Mouse (Mus musculus) hindbrain, embryonic 13.5 days (tissue): Measurements from ENCODE around the gene Pacrg. TPM values are rescaled to one million over a fixed set of nuclear protein-coding genes. Genes with fewer than 3 reads are reported as not detected.

Experiments
- ATAC-seq: fragments of 200-750 bp; cut with Nextera tagmentation; 2 replicates; pipeline ENCODE4 v1.8.0; 2017; ENCODE audit warnings: moderate TSS enrichment; ENCODE audit not compliant: low FRiP score
- H3K27ac ChIP-seq: fragments of 300-500 bp; sonication (generic); 2 replicates; pipeline ENCODE4 v1.5.1; 2015; ENCODE audit warnings: inconsistent platforms, mild to moderate bottlenecking, moderate library complexity
- H3K27me3 ChIP-seq: fragments of 300-500 bp; sonication (generic); 2 replicates; pipeline ENCODE4 v1.6.1; 2015; ENCODE audit warnings: mild to moderate bottlenecking, inconsistent platforms
- H3K36me3 ChIP-seq: fragments of 300-500 bp; sonication (generic); 2 replicates; pipeline ENCODE4 v1.6.1; 2015; ENCODE audit warnings: mild to moderate bottlenecking, inconsistent platforms
- H3K4me1 ChIP-seq: fragments of 300-500 bp; sonication (generic); replicated peaks from 2 replicates; pipeline ENCODE4 v1.6.1; 2015; ENCODE audit warnings: inconsistent platforms
- H3K4me2 ChIP-seq: fragments of 300-500 bp; sonication (generic); 2 replicates; pipeline ENCODE4 v1.6.1; 2015; ENCODE audit warnings: inconsistent platforms, mild to moderate bottlenecking, moderate library complexity
- H3K4me3 ChIP-seq: fragments of 300-500 bp; sonication (generic); 2 replicates; pipeline ENCODE4 v1.5.1; 2015; ENCODE audit warnings: mild to moderate bottlenecking, inconsistent platforms
- H3K9ac ChIP-seq: fragments of 300-500 bp; sonication (generic); 2 replicates; pipeline ENCODE4 v1.6.1; 2015; ENCODE audit warnings: mild to moderate bottlenecking, inconsistent platforms
- H3K9me3 ChIP-seq: fragments of 300-500 bp; sonication (generic); 2 replicates; pipeline ENCODE4 v1.6.1; 2016; ENCODE audit warnings: inconsistent platforms
- WGBS: fragments of 180-500 bp; shearing (Covaris S2); methylation state at CpG from one replicate; pipeline ENCODE4 v1.1.7; 2015; 5-methylcytosine and 5-hydroxymethylcytosine counted together
- polyA plus RNA-seq: library from polyadenylated mRNA; unstranded; fragments of >200 nt; fragmentation: Nextera tagmentation; extraction: Ambion mirVana; gene quantifications from 2 replicates; pipeline ENCODE4 v1.2.1, GENCODE M21; 2015

The Pacrg gene
- polyA plus RNA-seq, 1 experiment from 2014 or later = 18.8 TPM

GRCm38 (mm10) chr17:10732303-10733048, 107.6 kb downstream of the Pacrg start:
- Histone ChIP-seq H3K4me2 (no peak overlapping the region), H3K36me3 (no peaks in the 10 kb centered on the region), H3K9ac (no peak overlapping the region), H3K27me3 (no peaks in the 10 kb centered on the region), H3K4me3 (no peak overlapping the region), H3K4me1 (no peaks in the 10 kb centered on the region), H3K9me3 (no peaks in the 10 kb centered on the region), H3K27ac (no peak overlapping the region)
- no peak for ATAC-seq
- WGBS = 30% methylated on average over 4 of the region's 4 CpGs

GRCm38 (mm10) chr17:10724853-10725252, 115.3 kb downstream of the Pacrg start:
- 93% methylated on average over 3 of the region's 3 CpGs for WGBS
- Histone ChIP-seq H3K9me3 (no peaks in the 10 kb centered on the region), H3K27ac (no peak overlapping the region), H3K4me1 (no peaks in the 10 kb centered on the region), H3K4me2 (no peak overlapping the region), H3K27me3 (no peaks in the 10 kb centered on the region), H3K36me3 (no peaks in the 10 kb centered on the region), H3K4me3 (no peak overlapping the region), H3K9ac (no peak overlapping the region)
- ATAC-seq = no peak

- Histone ChIP-seq H3K27ac (no peak overlapping the region), H3K9me3 (no peaks in the 10 kb centered on the region), H3K4me1 (0 out of 2 replicates have a peak, but pooled peaks cover 5% of the 10 kb centered on the region), H3K4me3 (no peak overlapping the region), H3K9ac (no peak overlapping the region), H3K36me3 (no peaks in the 10 kb centered on the region), H3K27me3 (no peaks in the 10 kb centered on the region), H3K4me2 (no peak overlapping the region)
- no peak for ATAC-seq
- WGBS = 64% methylated on average over 1 of the region's 1 CpGs
Measured at GRCm38 (mm10) chr17:10721562-10721961, 118.5 kb downstream of the Pacrg start.

GRCm38 (mm10) chr17:10717148-10717547, 123.0 kb downstream of the Pacrg start:
- Histone ChIP-seq H3K27ac (no peak overlapping the region), H3K9ac (no peak overlapping the region), H3K4me3 (no peak overlapping the region), H3K4me1 (0 out of 2 replicates have a peak, but pooled peaks cover 5% of the 10 kb centered on the region), H3K27me3 (no peaks in the 10 kb centered on the region), H3K4me2 (no peak overlapping the region), H3K9me3 (no peaks in the 10 kb centered on the region), H3K36me3 (no peaks in the 10 kb centered on the region)
- no peak for ATAC-seq
- 100% methylated on average over 1 of the region's 1 CpGs for WGBS

- 71% methylated on average over 6 of the region's 6 CpGs for WGBS
- Histone ChIP-seq H3K9me3 (no peaks in the 10 kb centered on the region), H3K4me2 (no peak overlapping the region), H3K27me3 (no peaks in the 10 kb centered on the region), H3K4me3 (no peak overlapping the region), H3K36me3 (no peaks in the 10 kb centered on the region), H3K27ac (no peak overlapping the region), H3K4me1 (no peaks in the 10 kb centered on the region), H3K9ac (no peak overlapping the region)
- no peak for ATAC-seq
Measured at GRCm38 (mm10) chr17:10702781-10703180, 137.3 kb downstream of the Pacrg start.

- Histone ChIP-seq H3K9ac (no peak overlapping the region), H3K27ac (no peak overlapping the region), H3K4me2 (no peak overlapping the region), H3K4me3 (no peak overlapping the region), H3K27me3 (no peaks in the 10 kb centered on the region), H3K36me3 (no peaks in the 10 kb centered on the region), H3K9me3 (no peaks in the 10 kb centered on the region), H3K4me1 (no peaks in the 10 kb centered on the region)
- 51% methylated on average over 8 of the region's 8 CpGs for WGBS
- ATAC-seq = no peak
Measured at GRCm38 (mm10) chr17:10698041-10698440, 142.1 kb downstream of the Pacrg start.

GRCm38 (mm10) chr17:10695421-10695820, 144.7 kb downstream of the Pacrg start:
- no peaks in the 10 kb centered on the region for H3K36me3 ChIP-seq
- no peak overlapping the region for H3K4me3 ChIP-seq
- no peak overlapping the region for H3K27ac ChIP-seq
- no peaks in the 10 kb centered on the region for H3K27me3 ChIP-seq
- no peaks in the 10 kb centered on the region for H3K4me1 ChIP-seq
- H3K4me2 ChIP-seq = no peak overlapping the region
- H3K9ac ChIP-seq = no peak overlapping the region
- H3K9me3 ChIP-seq = no peaks in the 10 kb centered on the region
- no peak for ATAC-seq

- H3K27ac ChIP-seq = no peak overlapping the region
- 62% methylated on average over 4 of the region's 4 CpGs for WGBS
- ATAC-seq = no peak
- no peaks in the 10 kb centered on the region for H3K27me3 ChIP-seq
- H3K9me3 ChIP-seq = no peaks in the 10 kb centered on the region
- H3K4me2 ChIP-seq = no peak overlapping the region
- H3K4me3 ChIP-seq = no peak overlapping the region
- no peaks in the 10 kb centered on the region for H3K36me3 ChIP-seq
- H3K4me1 ChIP-seq = peaks cover 13% of the 10 kb centered on the region
- H3K9ac ChIP-seq = no peak overlapping the region
Measured at GRCm38 (mm10) chr17:10677098-10677497, 163.0 kb downstream of the Pacrg start.

GRCm38 (mm10) chr17:10675536-10675935, 164.6 kb downstream of the Pacrg start:
- 74% methylated on average over 5 of the region's 5 CpGs for WGBS
- Histone ChIP-seq H3K4me2 (no peak overlapping the region), H3K9me3 (no peaks in the 10 kb centered on the region), H3K27me3 (no peaks in the 10 kb centered on the region), H3K4me3 (no peak overlapping the region), H3K36me3 (no peaks in the 10 kb centered on the region), H3K4me1 (peaks cover 13% of the 10 kb centered on the region), H3K9ac (no peak overlapping the region), H3K27ac (no peak overlapping the region)
- no peak for ATAC-seq

GRCm38 (mm10) chr17:10675048-10675447, 165.1 kb downstream of the Pacrg start:
- H3K27ac ChIP-seq = no peak overlapping the region
- H3K4me1 ChIP-seq = peaks cover 13% of the 10 kb centered on the region
- no peak overlapping the region for H3K9ac ChIP-seq
- H3K4me2 ChIP-seq = no peak overlapping the region
- no peaks in the 10 kb centered on the region for H3K27me3 ChIP-seq
- H3K9me3 ChIP-seq = no peaks in the 10 kb centered on the region
- 67% methylated on average over 3 of the region's 3 CpGs for WGBS
- no peaks in the 10 kb centered on the region for H3K36me3 ChIP-seq
- no peak overlapping the region for H3K4me3 ChIP-seq
- ATAC-seq = no peak

- 77% methylated on average over 4 of the region's 4 CpGs for WGBS
Measured at GRCm38 (mm10) chr17:10661294-10661693, 178.8 kb downstream of the Pacrg start.

GRCm38 (mm10) chr17:10643604-10644003, 196.5 kb downstream of the Pacrg start:
- Histone ChIP-seq H3K9me3 (no peaks in the 10 kb centered on the region), H3K4me1 (no peaks in the 10 kb centered on the region), H3K9ac (no peak overlapping the region), H3K4me3 (no peak overlapping the region), H3K27me3 (no peaks in the 10 kb centered on the region), H3K4me2 (no peak overlapping the region), H3K27ac (no peak overlapping the region), H3K36me3 (no peaks in the 10 kb centered on the region)
- ATAC-seq = no peak
- WGBS = 90% methylated on average over 7 of the region's 7 CpGs

More at GRCm38 (mm10) chr17:10661294-10661693, 178.8 kb downstream of the Pacrg start:
- H3K4me2 ChIP-seq = no peak overlapping the region
- no peaks in the 10 kb centered on the region for H3K27me3 ChIP-seq
- H3K4me1 ChIP-seq = no peaks in the 10 kb centered on the region
- no peak overlapping the region for H3K9ac ChIP-seq
- H3K27ac ChIP-seq = no peak overlapping the region
- H3K4me3 ChIP-seq = no peak overlapping the region
- no peak for ATAC-seq
- no peaks in the 10 kb centered on the region for H3K36me3 ChIP-seq
- no peaks in the 10 kb centered on the region for H3K9me3 ChIP-seq

GRCm38 (mm10) chr17:10639816-10640215, 200.3 kb downstream of the Pacrg start:
- no peak overlapping the region for H3K27ac ChIP-seq
- H3K4me2 ChIP-seq = no peak overlapping the region
- no peaks in the 10 kb centered on the region; the same call in 1 of the 2 replicates for H3K4me1 ChIP-seq
- H3K36me3 ChIP-seq = no peaks in the 10 kb centered on the region
- no peak overlapping the region for H3K4me3 ChIP-seq
- WGBS = 72% methylated on average over 1 of the region's 1 CpGs
- ATAC-seq = no peak
- H3K27me3 ChIP-seq = no peaks in the 10 kb centered on the region
- H3K9me3 ChIP-seq = no peaks in the 10 kb centered on the region
- no peak overlapping the region for H3K9ac ChIP-seq
